Mouse (Mus musculus) cerebellum, adult 11 months (tissue): ENCODE data around the gene Axdnd1.

Experiments used
- DNase-seq: peaks from one replicate; pipeline ENCODE4 v3.0.0; 2022

Gene Axdnd1

GRCm38 (mm10) chr1:156420671-156421297 lies at the start of gene Axdnd1:
Gene Axdnd1 (minus strand): TSS chr1:156421159.
- peak; percentile 79 for DNase-seq

GRCm38 (mm10) chr1:156470557-156470956 lies 49.6 kb upstream of the Axdnd1 start:
- DNase-seq = no peak

GRCm38 (mm10) chr1:156468576-156468975 lies 47.6 kb upstream of the Axdnd1 start:
- no peak for DNase-seq

- no peak for DNase-seq
Observed at GRCm38 (mm10) chr1:156467655-156468255, 46.8 kb upstream of the Axdnd1 start.

- no peak for DNase-seq
Observed at GRCm38 (mm10) chr1:156464963-156465362, 44.0 kb upstream of the Axdnd1 start.

- no peak for DNase-seq
Observed at GRCm38 (mm10) chr1:156463981-156464853, 43.3 kb upstream of the Axdnd1 start.

- DNase-seq = no peak
Observed at GRCm38 (mm10) chr1:156462273-156462991, 41.5 kb upstream of the Axdnd1 start.

- no peak for DNase-seq
Observed at GRCm38 (mm10) chr1:156461036-156461435, 40.1 kb upstream of the Axdnd1 start.

- no peak for DNase-seq
Observed at GRCm38 (mm10) chr1:156460216-156460615, 39.3 kb upstream of the Axdnd1 start.

- DNase-seq = no peak
Observed at GRCm38 (mm10) chr1:156459690-156460089, 38.7 kb upstream of the Axdnd1 start.

- DNase-seq = no peak
Observed at GRCm38 (mm10) chr1:156458391-156459060, 37.6 kb upstream of the Axdnd1 start.

GRCm38 (mm10) chr1:156455005-156455758 lies 34.2 kb upstream of the Axdnd1 start:
- no peak for DNase-seq

- DNase-seq = no peak
Observed at GRCm38 (mm10) chr1:156454384-156454783, 33.4 kb upstream of the Axdnd1 start.

GRCm38 (mm10) chr1:156453876-156454275 lies 32.9 kb upstream of the Axdnd1 start:
- no peak for DNase-seq

- no peak for DNase-seq
Observed at GRCm38 (mm10) chr1:156450478-156450877, 29.5 kb upstream of the Axdnd1 start.

- DNase-seq = no peak
Observed at GRCm38 (mm10) chr1:156449691-156450090, 28.7 kb upstream of the Axdnd1 start.

GRCm38 (mm10) chr1:156449089-156449488 lies 28.1 kb upstream of the Axdnd1 start:
- no peak for DNase-seq

GRCm38 (mm10) chr1:156445049-156445448 lies 24.1 kb upstream of the Axdnd1 start:
- no peak for DNase-seq

GRCm38 (mm10) chr1:156442776-156443175 lies 21.8 kb upstream of the Axdnd1 start:
- no peak for DNase-seq

- DNase-seq = no peak
Observed at GRCm38 (mm10) chr1:156442266-156442665, 21.3 kb upstream of the Axdnd1 start.

GRCm38 (mm10) chr1:156437726-156438125 lies 16.8 kb upstream of the Axdnd1 start:
- DNase-seq = no peak
